Mouse (Mus musculus): ENCODE data around the gene Slc44a5. TPM values are rescaled to one million over a fixed set of nuclear protein-coding genes. Genes with fewer than 3 reads are reported as not detected.
A peak's percentile ranks its signal among the peaks of the same experiment; 100 is the strongest.
"Not testable (repeated sequence)": the region's sequence is repeated elsewhere in the genome, so short reads cannot be mapped to it uniquely, and the experiment has no call there.

Gene Slc44a5
- polyA plus RNA-seq, 1 experiment from 2014 or later = not detected

DNA sequence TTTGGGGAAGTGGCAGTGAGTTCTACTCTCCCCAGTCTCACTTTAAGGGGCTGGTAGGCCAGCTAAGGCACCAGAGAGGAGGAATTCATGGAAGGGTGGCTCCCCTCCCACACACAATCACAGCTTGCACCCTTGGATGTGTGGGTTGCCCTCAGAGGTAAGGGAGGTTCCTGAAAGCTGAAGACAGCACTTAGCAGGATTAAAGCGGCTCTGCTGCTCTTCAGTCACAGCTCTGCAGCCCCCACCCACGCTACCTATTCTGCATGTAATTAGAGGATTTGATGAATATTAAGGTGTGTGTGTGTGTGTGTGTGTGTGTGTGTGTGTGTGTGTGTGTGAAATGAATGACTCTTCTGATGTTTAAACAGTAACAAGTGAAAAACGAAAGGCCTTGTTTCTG lies 163.3 kb downstream of the Slc44a5 start:
- H3K27ac ChIP-seq = no peak overlapping the region
- no peaks in the 10 kb centered on the region for H3K79me2 ChIP-seq (ENCODE audit: inconsistent target)
- H3K4me3 ChIP-seq (ENCODE audit: inconsistent target) = no peak overlapping the region
- H3K36me3 ChIP-seq (ENCODE audit: inconsistent target) = no peaks in the 10 kb centered on the region
- WGBS (ENCODE audit: missing documents) = 97% methylated on average over 3 of the region's 3 CpGs

DNA sequence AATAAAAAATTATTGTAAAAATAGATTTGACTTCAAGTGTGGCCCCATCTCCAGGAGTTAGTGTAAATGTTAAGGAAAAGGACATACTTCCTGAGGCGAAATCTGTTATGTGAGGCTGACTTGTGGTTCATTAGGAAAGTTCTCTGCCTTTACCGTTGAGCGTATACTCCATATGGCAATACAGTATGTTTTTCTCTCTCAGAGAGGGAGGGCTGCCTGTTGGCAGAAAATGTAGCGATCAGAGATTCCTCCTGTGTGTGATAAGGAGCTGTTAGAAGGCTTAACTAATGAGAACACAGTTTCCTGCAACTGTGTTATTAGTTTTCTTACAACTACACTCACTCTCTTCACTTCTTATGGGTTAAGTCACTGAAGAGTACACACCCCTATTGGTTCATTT lies 168.1 kb downstream of the Slc44a5 start:
- H3K4me3 ChIP-seq (ENCODE audit: inconsistent target) = no peak overlapping the region
- 77% methylated on average over 4 of the region's 4 CpGs for WGBS (ENCODE audit: missing documents)
- no peaks in the 10 kb centered on the region for H3K36me3 ChIP-seq (ENCODE audit: inconsistent target)
- no peaks in the 10 kb centered on the region for H3K79me2 ChIP-seq (ENCODE audit: inconsistent target)
- H3K27ac ChIP-seq = no peak overlapping the region

DNA sequence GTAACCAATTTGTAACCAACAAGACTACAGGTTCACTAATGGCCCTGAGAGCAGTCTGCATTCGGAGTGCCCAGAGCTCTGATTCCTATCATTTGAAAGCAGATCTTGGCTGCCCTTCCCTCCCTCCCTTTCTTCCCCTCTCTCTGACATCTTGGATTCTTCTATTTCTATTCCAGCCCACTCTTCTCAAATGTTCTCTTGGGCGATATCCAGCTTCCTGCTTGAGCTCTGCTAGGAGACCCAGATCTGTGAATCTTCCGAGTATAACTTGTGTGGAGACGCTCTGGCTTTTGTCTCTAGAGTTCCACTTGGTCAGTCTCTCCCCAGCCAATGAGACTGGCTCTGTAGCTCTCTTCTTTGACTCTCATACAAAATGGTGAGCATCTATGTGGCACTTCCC lies 169.4 kb downstream of the Slc44a5 start:
- Histone ChIP-seq H3K79me2 (ENCODE audit: inconsistent target) (no peaks in the 10 kb centered on the region), H3K4me3 (ENCODE audit: inconsistent target) (no peak overlapping the region)
- WGBS (ENCODE audit: missing documents) = 95% methylated on average over 4 of the region's 4 CpGs

DNA sequence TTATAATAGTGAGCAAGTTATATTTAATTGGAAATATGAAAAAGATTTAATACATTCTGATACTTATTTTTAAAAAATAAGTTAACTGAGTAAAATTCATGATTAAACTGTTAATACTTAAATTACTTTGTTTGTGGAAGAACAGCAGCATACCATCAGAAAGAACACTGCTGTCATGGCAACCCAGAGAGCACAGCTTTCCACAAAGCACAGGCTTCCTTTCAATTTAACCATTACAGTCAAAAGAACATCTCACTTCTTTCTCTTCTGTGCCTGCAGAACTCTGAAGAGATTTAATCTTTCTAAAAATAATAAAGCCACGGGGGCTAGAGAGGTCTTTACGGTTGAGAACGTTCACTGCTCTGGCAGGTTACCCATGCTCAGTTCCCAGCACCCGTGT lies 172.5 kb downstream of the Slc44a5 start:
- WGBS (ENCODE audit: missing documents) = 79% methylated on average over 4 of the region's 4 CpGs
- no peaks in the 10 kb centered on the region for H3K36me3 ChIP-seq (ENCODE audit: inconsistent target)
- H3K4me3 ChIP-seq (ENCODE audit: inconsistent target) = no peak overlapping the region
- no peak overlapping the region for H3K27ac ChIP-seq
- no peaks in the 10 kb centered on the region for H3K79me2 ChIP-seq (ENCODE audit: inconsistent target)

More for the DNA sequence above, 169.4 kb downstream of the Slc44a5 start:
- Histone ChIP-seq H3K36me3 (ENCODE audit: inconsistent target) (no peaks in the 10 kb centered on the region), H3K27ac (no peak overlapping the region)

DNA sequence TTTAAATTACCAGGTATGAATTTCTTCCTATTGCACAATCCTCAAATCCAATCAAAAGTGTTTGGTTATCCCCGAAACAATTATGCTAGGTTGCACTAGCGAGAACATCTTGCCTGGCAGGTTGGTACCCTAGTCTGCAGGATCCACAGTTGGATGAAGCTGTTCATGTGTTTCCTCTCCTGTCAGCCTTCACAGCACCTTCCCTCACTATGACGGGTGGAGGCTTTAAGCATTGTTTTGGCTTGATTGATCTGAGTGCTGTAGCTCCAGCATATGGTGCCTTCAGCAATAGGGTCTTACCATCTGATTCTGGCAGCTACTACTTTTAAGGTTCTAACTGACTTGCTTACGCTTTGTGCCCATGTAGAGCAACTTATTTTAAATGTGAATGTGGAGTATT lies 176.5 kb downstream of the Slc44a5 start:
- H3K36me3 ChIP-seq (ENCODE audit: inconsistent target) = no peaks in the 10 kb centered on the region
- no peak overlapping the region for H3K4me3 ChIP-seq (ENCODE audit: inconsistent target)
- H3K79me2 ChIP-seq (ENCODE audit: inconsistent target) = no peaks in the 10 kb centered on the region
- WGBS (ENCODE audit: missing documents) = 92% methylated on average over 4 of the region's 4 CpGs
- H3K27ac ChIP-seq = no peak overlapping the region

DNA sequence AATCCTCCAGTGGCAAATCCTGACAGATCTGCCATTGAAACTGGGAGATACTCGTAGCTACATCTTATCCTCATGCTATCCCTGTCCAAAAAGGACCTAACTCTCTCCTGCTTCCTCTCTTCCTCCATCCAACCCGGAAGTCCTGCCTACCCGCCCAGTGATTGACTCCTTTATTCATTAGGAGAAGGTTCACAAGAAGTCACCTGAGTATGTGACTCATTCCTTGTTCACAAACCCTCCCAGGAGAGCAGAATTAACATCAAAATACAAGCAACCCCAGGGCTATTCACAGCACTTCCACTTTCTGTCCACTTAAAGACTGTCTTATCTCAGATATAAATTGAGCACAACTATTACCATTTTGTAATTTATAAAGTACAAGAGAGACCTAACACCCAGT lies 180.3 kb downstream of the Slc44a5 start:
- H3K36me3 ChIP-seq (ENCODE audit: inconsistent target); H3K4me3 ChIP-seq (ENCODE audit: inconsistent target); H3K27ac ChIP-seq; H3K79me2 ChIP-seq (ENCODE audit: inconsistent target): not testable (repeated sequence)
- 74% methylated on average over 3 of the region's 3 CpGs for WGBS (ENCODE audit: missing documents)

DNA sequence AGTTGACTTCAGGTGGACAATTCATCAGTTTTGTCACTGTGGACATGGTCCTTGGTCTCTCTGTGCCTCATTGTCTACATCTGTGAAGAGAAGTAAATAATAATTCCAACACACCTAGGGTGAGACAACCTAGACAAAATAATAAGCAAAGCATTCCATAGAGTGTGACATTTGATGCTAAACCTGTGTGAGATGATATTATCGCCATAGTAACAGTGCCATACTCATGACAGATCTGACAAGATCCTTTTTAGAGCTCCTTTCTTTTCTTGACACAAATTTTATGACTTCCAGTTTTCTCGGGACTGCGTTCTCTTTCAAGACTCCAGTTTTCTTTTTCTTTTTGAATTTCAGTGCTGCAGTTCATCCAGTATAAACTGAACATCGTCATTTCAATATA lies 192.6 kb downstream of the Slc44a5 start:
- no peak overlapping the region for H3K4me3 ChIP-seq (ENCODE audit: inconsistent target)
- no peaks in the 10 kb centered on the region for H3K36me3 ChIP-seq (ENCODE audit: inconsistent target)
- H3K27ac ChIP-seq = no peak overlapping the region
- WGBS (ENCODE audit: missing documents) = 93% methylated on average over 4 of the region's 4 CpGs
- H3K79me2 ChIP-seq (ENCODE audit: inconsistent target) = no peaks in the 10 kb centered on the region

DNA sequence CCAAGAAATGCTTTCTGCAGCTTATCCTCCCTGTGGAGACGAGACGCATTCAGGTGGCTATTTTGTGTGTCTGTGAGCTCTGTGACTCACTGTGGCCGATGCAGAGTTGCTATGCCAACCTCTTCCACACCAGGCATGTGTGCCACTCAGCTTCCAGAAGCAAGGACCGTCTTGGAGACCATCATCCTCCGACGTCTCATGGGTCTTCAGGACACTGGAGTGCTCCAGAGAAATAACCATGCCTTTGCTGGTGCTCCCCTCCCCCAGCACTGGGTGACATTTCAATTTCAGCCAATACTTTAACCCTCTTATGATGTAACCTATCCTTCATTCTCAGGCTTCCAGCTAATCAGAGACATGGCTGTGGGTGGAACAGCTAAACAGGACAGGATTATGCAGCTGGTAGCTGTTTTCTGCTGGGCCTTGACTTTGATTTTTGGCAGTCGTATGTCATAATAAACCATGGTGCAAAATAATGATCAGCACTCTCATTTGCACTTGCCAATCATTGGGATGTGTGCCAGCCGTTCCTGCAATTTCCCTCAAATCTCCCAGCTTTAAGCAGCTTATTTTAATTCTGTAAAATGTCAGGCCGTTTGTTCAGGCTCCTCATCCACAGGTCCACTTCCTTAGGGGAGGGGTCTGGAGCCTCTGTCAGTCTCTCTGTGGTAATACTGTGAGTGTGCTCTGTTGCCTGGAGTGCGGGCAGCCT lies 198.8 kb downstream of the Slc44a5 start:
- Histone ChIP-seq H3K4me3 (ENCODE audit: inconsistent target) (no peak overlapping the region), H3K27ac (no peak overlapping the region), H3K36me3 (ENCODE audit: inconsistent target) (no peaks in the 10 kb centered on the region), H3K79me2 (ENCODE audit: inconsistent target) (no peaks in the 10 kb centered on the region)
- WGBS (ENCODE audit: missing documents) = 87% methylated on average over 10 of the region's 10 CpGs

DNA sequence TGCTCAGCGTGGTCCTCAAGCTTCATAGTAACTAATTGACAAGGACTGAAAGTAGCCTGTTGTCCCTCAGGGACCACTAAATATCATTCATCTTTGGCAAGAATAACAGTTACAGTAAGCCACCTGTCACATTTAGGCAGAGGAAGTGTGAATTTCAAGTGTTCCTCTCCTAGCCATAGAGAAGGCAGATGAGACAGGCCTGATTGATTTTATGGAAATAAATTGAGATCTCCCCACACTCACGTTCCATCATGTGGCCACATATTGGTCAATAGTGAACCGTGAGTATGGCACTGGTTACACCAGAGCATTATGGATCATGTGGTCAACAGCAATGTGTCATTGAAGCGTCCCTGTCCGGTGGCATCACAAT lies 199.3 kb downstream of the Slc44a5 start:
- 86% methylated on average over 5 of the region's 5 CpGs for WGBS (ENCODE audit: missing documents)
- Histone ChIP-seq H3K79me2 (ENCODE audit: inconsistent target) (no peaks in the 10 kb centered on the region), H3K27ac (no peak overlapping the region), H3K36me3 (ENCODE audit: inconsistent target) (no peaks in the 10 kb centered on the region), H3K4me3 (ENCODE audit: inconsistent target) (no peak overlapping the region)

DNA sequence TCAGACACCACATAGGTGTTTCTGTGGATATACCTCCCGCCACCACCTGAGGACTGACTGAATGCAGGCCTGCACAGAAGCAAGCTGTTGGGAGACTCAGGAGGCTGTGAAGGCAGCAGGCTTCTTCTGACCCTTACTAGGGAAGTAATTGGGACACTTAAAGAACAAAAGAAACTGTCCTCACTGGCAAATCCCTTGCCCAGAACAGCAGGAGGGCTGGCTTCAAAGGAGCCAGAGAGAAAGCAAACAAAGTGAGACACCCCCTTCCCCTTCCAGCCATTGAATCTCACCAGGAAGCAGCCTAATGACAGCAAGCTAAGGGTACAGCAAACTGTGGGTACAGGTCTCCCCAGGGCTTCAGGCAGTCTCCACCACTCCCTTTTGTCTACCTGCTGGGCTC lies 200.3 kb downstream of the Slc44a5 start:
- Histone ChIP-seq H3K79me2 (ENCODE audit: inconsistent target) (no peaks in the 10 kb centered on the region), H3K36me3 (ENCODE audit: inconsistent target) (no peaks in the 10 kb centered on the region), H3K27ac (no peak overlapping the region), H3K4me3 (ENCODE audit: inconsistent target) (no peak overlapping the region)
- WGBS (ENCODE audit: missing documents) = 89% methylated on average over 1 of the region's 1 CpGs

DNA sequence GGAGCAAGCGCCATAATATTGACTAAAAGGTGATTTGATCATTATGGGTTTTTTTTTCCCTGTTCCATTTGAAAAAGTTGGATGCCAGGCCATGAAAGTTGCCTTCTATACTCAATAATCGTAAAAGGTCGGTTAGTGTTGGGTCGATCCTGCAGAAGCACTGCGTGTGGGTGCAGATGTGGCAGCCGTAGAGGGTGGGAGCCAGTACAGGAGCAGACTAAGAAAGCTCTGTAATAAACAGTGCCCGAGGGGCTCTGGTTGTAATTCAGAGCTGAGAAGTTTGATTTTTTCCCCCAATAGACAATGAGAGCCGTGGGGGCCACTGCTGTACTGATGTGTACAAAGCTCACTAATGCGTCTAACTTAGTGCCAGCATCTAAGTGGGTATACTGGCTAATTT lies 200.8 kb downstream of the Slc44a5 start:
- H3K36me3 ChIP-seq (ENCODE audit: inconsistent target) = no peaks in the 10 kb centered on the region
- no peak overlapping the region for H3K4me3 ChIP-seq (ENCODE audit: inconsistent target)
- no peaks in the 10 kb centered on the region for H3K79me2 ChIP-seq (ENCODE audit: inconsistent target)
- H3K27ac ChIP-seq = no peak overlapping the region
- 83% methylated on average over 9 of the region's 9 CpGs for whole genome bisulfite sequencing (ENCODE audit: missing documents)

DNA sequence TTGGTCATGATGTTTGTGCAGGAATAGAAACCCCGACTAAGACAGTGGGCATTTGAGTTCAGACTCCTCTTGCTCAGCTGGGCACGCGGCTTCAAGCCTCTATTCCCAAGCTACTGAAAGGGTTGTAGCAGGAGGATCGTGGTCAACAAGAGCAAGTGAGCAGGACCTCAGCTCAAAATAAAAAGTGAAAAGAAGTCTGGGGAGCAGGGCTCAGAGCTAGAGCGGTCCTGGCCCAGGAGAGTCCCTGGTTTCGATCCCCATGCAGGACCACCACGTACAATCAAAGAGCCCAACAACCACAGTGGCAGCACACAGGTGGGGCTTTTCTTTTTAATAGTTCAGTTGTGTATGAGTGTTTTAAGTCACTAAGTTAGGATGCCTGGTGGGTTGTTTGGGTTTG lies 201.5 kb downstream of the Slc44a5 start:
- Histone ChIP-seq H3K79me2 (ENCODE audit: inconsistent target) (no peaks in the 10 kb centered on the region), H3K27ac (no peak overlapping the region), H3K4me3 (ENCODE audit: inconsistent target) (no peak overlapping the region), H3K36me3 (ENCODE audit: inconsistent target) (no peaks in the 10 kb centered on the region)
- 95% methylated on average over 7 of the region's 7 CpGs for WGBS (ENCODE audit: missing documents)

DNA sequence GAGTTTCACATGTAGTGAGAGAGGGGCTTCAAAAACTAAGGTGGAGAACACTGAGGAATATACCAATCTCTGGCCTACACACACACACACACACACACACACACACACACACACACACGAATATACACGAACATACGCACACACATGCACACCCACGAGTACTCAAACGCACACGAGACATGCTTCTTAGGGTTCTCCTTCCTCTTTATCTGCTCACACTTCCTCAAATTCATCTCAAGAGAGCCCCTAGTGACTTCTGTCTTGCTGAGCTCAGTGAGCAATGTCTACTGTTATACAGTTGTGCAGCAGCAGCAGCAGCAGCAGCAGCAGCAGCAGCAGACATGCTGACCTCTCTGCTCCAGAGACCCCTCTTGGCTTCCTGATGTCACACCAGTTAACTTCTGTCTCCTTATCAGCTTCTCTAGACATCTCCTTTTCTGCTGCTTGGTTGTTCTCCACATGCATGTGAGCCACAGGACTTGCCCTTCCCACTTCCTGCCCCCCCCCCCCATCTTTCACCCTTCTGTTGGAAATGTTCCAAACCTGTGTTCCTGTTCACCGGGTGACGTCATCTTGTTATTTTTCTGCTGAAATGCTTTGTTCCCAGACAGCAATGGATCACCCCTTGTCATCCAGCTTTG lies 204.5 kb downstream of the Slc44a5 start:
- Histone ChIP-seq H3K4me3 (ENCODE audit: inconsistent target) (no peak overlapping the region), H3K36me3 (ENCODE audit: inconsistent target) (no peaks in the 10 kb centered on the region), H3K27ac (0 out of 2 replicates have a peak overlapping the region, but pooled peaks have one; percentile 25), H3K79me2 (ENCODE audit: inconsistent target) (no peaks in the 10 kb centered on the region)
- WGBS (ENCODE audit: missing documents) = 0% methylated on average over 2 of the region's 8 CpGs

DNA sequence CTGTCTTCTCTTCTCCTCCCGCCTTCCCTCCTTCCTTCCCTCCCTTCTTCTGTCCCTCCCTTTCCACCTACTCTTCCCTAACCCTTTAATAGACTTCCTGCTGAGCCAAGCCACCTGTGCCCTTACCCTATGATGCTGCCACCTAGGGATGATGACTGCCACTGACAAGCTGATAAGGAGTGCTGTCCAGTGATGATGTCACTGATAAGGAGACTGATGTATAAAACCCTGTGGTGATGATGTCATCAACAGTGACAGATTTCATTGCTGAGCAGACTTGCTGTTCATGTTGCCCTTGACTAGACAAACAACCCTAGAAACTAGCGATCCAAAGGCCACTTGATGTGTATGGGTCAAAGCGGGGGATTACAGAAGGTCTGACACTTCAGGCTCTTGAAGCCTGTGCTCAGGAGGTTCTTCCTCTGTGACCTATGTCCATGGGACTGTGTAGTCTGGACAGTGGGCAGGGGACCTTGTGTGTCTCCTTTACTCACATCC lies 206.2 kb downstream of the Slc44a5 start:
- WGBS (ENCODE audit: missing documents) = 100% methylated on average over 3 of the region's 3 CpGs
- Histone ChIP-seq H3K4me3 (ENCODE audit: inconsistent target) (no peak overlapping the region), H3K36me3 (ENCODE audit: inconsistent target) (no peaks in the 10 kb centered on the region), H3K27ac (no peak overlapping the region), H3K79me2 (ENCODE audit: inconsistent target) (no peaks in the 10 kb centered on the region)

DNA sequence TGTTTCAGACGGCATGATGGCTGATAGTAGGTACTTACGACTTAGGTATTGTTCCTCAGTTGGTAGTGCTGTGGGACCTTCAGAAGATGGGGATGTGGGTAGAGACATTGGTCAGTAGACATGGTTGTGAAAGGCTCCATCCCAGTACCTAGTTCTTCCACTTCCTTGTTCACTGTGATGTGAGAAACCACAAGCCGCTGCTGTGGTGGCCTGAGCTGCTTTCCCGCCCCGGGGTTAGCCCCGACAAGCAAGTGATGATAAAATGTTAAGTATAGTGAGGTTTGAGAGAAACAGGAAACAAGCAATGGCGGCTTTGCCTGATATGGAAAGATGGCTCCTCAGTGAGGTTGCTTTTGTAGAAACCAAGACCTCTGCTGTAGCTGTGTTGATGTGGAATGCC lies 209.8 kb downstream of the Slc44a5 start:
- no peak overlapping the region for H3K27ac ChIP-seq
- 3% methylated on average over 7 of the region's 7 CpGs for WGBS (ENCODE audit: missing documents)
- no peak overlapping the region for H3K4me3 ChIP-seq (ENCODE audit: inconsistent target)
- H3K36me3 ChIP-seq (ENCODE audit: inconsistent target) = no peaks in the 10 kb centered on the region
- no peaks in the 10 kb centered on the region for H3K79me2 ChIP-seq (ENCODE audit: inconsistent target)
